ENCODE assay signal across 12 mouse cellular contexts in genomic region chr16:15055697-15056096, GRCm38 (mm10).
DNase-seq lines count a peak whose midpoint lies in the region; ATAC-seq lines count a peak whose summit lies in the region.
"Had no signal": no experiment of that assay in that cellular context is flagged by ENCODE, and none has a peak within 500 bp of the region (broad histone marks: within the 10 kb centered on the region; RNA-seq: fewer than 3 reads in every experiment).

No protein-coding gene starts in this region.

- H3K27me3 ChIP-seq in hindbrain, embryonic 15.5 days: no peaks in the 10 kb centered on the region
- H3K27me3 ChIP-seq in hindbrain, embryonic 11.5 days (ENCODE audit: control insufficient read depth, insufficient read depth, low read length): no peaks in the 10 kb centered on the region
- no peaks in the 10 kb centered on the region for H3K27me3 ChIP-seq in liver, embryonic 12.5 days (replicated peaks)

- no peak overlapping the region for H3K9ac ChIP-seq in hindbrain, embryonic 15.5 days
- H3K9ac ChIP-seq in hindbrain, embryonic 11.5 days (ENCODE audit: low read depth, low read length): no peak overlapping the region
- no peak overlapping the region for H3K9ac ChIP-seq in liver, embryonic 12.5 days

- no peak overlapping the region for H3K4me2 ChIP-seq in hindbrain, embryonic 15.5 days
- H3K4me2 ChIP-seq in hindbrain, embryonic 11.5 days (replicated peaks; ENCODE audit: low read depth, low read length): no peak overlapping the region
- H3K4me2 ChIP-seq in liver, embryonic 12.5 days: no peak overlapping the region

- H3K9me3 ChIP-seq in hindbrain, embryonic 15.5 days: no peaks in the 10 kb centered on the region
- H3K9me3 ChIP-seq in hindbrain, embryonic 11.5 days (ENCODE audit: control insufficient read depth, low read length): no peaks in the 10 kb centered on the region
- H3K9me3 ChIP-seq in liver, embryonic 12.5 days (replicated peaks): no peaks in the 10 kb centered on the region

- H3K27ac ChIP-seq in hindbrain, embryonic 15.5 days (replicated peaks): no peak overlapping the region
- no peak overlapping the region for H3K27ac ChIP-seq in hindbrain, embryonic 11.5 days (ENCODE audit: low read depth, low read length)
- H3K27ac ChIP-seq in liver, embryonic 12.5 days: no peak overlapping the region

- no peak for DNase-seq in hindbrain, embryonic 11.5 days (ENCODE audit: low spot score)
- peak; percentile 31 for DNase-seq in MN1 (ENCODE audit: low spot score)
- DNase-seq in brain, adult 2 months (ENCODE audit: low read depth, low spot score): peak; percentile 12
- DNase-seq in heart, postnatal 25 days (ENCODE audit: low spot score): peak; percentile 2
- DNase-seq in adrenal gland, adult 18-20 months (ENCODE audit: low spot score in 2 of 2): no peak
- no peak for DNase-seq in left cerebral cortex, adult 18-20 months (ENCODE audit: low spot score in 2 of 2)
- DNase-seq: cerebellum, adult 8-10 months; kidney, adult 8-10 months; thymus, postnatal 25 days had no signal

- H3K36me3 ChIP-seq in hindbrain, embryonic 15.5 days: no peaks in the 10 kb centered on the region
- H3K36me3 ChIP-seq in hindbrain, embryonic 11.5 days (ENCODE audit: control insufficient read depth, insufficient read depth, low read length): no peaks in the 10 kb centered on the region
- H3K36me3 ChIP-seq in liver, embryonic 12.5 days: no peaks in the 10 kb centered on the region

- peak; percentile 75 for ATAC-seq in hindbrain, embryonic 15.5 days (ENCODE audit: low FRiP score, low read depth)
- ATAC-seq in hindbrain, embryonic 11.5 days (ENCODE audit: low FRiP score): no peak
- ATAC-seq in liver, embryonic 12.5 days: no peak

- WGBS in hindbrain, embryonic 15.5 days: 53% methylated on average over 5 of the region's 5 CpGs
- 73% methylated on average over 5 of the region's 5 CpGs for whole genome bisulfite sequencing in hindbrain, embryonic 11.5 days
- WGBS in liver, embryonic 12.5 days (ENCODE audit: insufficient replicate concordance): 69% methylated on average over 5 of the region's 5 CpGs

- H3K4me3 ChIP-seq in hindbrain, embryonic 15.5 days: no peak overlapping the region
- H3K4me3 ChIP-seq in hindbrain, embryonic 11.5 days (ENCODE audit: low read depth, low read length): no peak overlapping the region
- H3K4me3 ChIP-seq in liver, embryonic 12.5 days: no peak overlapping the region
- H3K4me3 ChIP-seq: myocyte had no signal

- H3K4me1 ChIP-seq in hindbrain, embryonic 15.5 days (replicated peaks): peaks cover 13% of the 10 kb centered on the region
- peaks cover 2% of the 10 kb centered on the region; the same call in 1 of the 2 replicates for H3K4me1 ChIP-seq in hindbrain, embryonic 11.5 days (replicated peaks; ENCODE audit: control insufficient read depth, insufficient read depth, low read length)
- H3K4me1 ChIP-seq in liver, embryonic 12.5 days: no peaks in the 10 kb centered on the region

- intact Hi-C loops in heart, postnatal 25 days (cut with DNase I): no loop called here

Comparison
In these comparisons a context has a peak if more than half of its experiments do, and no peak if none do; other contexts are left out.
1. DNase-seq: peak in MN1 (single experiment), brain, adult 2 months (single experiment) and heart, postnatal 25 days (single experiment); none in hindbrain, embryonic 11.5 days (single experiment), adrenal gland, adult 18-20 months (0 of 2) and left cerebral cortex, adult 18-20 months (0 of 2).